Mouse (Mus musculus) olfactory bulb, adult 2 months (tissue): ENCODE data around the gene Syk. TPM values are rescaled to one million over a fixed set of nuclear protein-coding genes. Genes with fewer than 3 reads are reported as not detected.

Experiments used
- H3K27ac ChIP-seq: fragments of 200-500 bp; 2 replicates; pipeline ENCODE4 v1.5.1; 2012; ENCODE audit warnings: low read depth, low read length; ENCODE audit not compliant: insufficient read depth
- H3K4me1 ChIP-seq: fragments of 200-500 bp; 2 replicates; pipeline ENCODE4 v1.6.1; 2012; ENCODE audit warnings: low read length; ENCODE audit not compliant: control insufficient read depth, insufficient read depth
- H3K4me3 ChIP-seq: fragments of 200-500 bp; 2 replicates; pipeline ENCODE4 v1.5.1; 2012; ENCODE audit warnings: mild to moderate bottlenecking, low read depth, low read length, moderate library complexity; ENCODE audit not compliant: insufficient read depth
- CTCF ChIP-seq: fragments of 200-500 bp; IDR thresholded peaks from 2 replicates; pipeline ENCODE4 v1.5.1; 2012; ENCODE audit warnings: low read depth, mild to moderate bottlenecking, low read length, moderate library complexity; ENCODE audit not compliant: insufficient read depth
- POLR2A ChIP-seq: fragments of 200-500 bp; IDR thresholded peaks from 2 replicates; pipeline ENCODE4 v1.6.1; 2012; ENCODE audit warnings: mild to moderate bottlenecking, low read depth, low read length, moderate library complexity; ENCODE audit not compliant: insufficient read depth
- WGBS: fragments of 180-500 bp; shearing (Covaris S2); methylation state at CpG from one replicate; pipeline ENCODE4 v1.1.7; 2018; 5-methylcytosine and 5-hydroxymethylcytosine counted together
- polyA plus RNA-seq: library from polyadenylated mRNA; stranded (reverse); fragments of >200 nt; gene quantifications from 2 replicates; pipeline ENCODE4 v1.2.4, GENCODE M21; 2012; ENCODE audit warnings: low replicate concordance; ENCODE audit not compliant: missing spikeins, insufficient read depth, insufficient read length

Gene Syk
- polyA plus RNA-seq, 1 experiment = not detected

DNA sequence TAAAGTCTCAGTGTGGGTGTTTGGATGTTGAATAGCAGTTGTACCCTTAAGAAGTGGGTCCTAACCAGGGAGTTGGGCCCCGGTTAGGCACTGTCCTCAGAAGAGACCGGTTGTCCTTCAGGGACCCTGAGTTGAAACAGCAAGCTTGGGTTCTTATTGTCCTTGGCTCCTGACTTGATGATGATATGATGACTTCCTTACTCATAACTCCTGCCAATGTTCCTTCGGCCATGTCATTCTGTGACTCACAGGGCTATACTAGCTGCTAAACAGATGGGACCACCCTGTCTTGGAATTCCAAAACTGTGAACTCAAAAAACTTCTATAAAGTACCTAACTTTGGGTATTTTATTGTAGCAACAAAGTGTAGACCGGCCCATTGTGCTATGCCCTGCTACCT is 4.8 kb downstream of the Syk start:
- H3K27ac ChIP-seq = no peak overlapping the region
- no peak for TF ChIP-seq POLR2A
- no peak for TF ChIP-seq CTCF
- H3K4me1 ChIP-seq = peaks cover 7% of the 10 kb centered on the region; the same call in 1 of the 2 replicates
- WGBS = 95% methylated on average over 4 of the region's 4 CpGs
- H3K4me3 ChIP-seq = no peak overlapping the region

DNA sequence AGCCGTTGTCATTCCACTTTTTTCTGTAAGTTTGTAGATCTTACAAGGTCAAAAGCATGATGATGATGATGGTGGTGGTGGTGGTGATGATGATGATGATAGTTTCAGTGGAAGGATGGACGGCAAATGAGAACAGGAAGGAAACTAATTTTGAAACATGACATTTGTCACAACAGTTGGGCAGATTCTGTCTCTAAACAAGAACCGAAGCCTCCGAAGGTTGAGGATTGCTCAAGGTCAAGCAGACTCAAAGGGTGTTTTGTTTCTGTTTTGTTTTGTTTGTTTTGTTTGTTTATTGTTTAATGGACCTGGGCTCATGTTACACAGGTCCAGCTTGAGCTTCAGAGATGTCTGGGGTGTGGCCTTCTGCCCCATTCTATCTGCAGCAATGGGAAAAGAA is 6.1 kb downstream of the Syk start:
- 95% methylated on average over 4 of the region's 4 CpGs for WGBS
- Histone ChIP-seq H3K27ac (no peak overlapping the region), H3K4me1 (no peaks in the 10 kb centered on the region), H3K4me3 (no peak overlapping the region)
- TF ChIP-seq CTCF (no peak), POLR2A (no peak)

DNA sequence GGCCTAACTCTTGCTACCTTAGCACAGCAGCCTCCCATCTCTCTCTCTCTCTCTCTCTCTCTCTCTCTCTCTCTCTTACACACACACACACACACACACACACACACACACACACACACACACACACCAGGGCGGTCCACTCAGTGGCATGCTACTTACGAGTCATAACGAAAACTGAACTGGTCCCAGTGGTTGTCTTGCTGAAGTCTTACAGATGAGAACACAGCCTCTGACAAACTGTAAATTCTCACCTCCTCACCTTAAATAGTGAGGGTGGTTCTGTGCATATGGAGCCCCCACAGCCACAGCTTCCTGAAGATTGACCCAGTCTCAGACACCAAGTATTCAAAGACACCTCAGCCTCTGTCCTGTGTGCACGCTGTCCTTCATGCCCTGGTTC is 8.9 kb downstream of the Syk start:
- Histone ChIP-seq H3K27ac (no peak overlapping the region), H3K4me1 (no peaks in the 10 kb centered on the region), H3K4me3 (no peak overlapping the region)
- WGBS = 97% methylated on average over 4 of the region's 4 CpGs
- TF ChIP-seq POLR2A = no peak
- no peak for TF ChIP-seq CTCF

DNA sequence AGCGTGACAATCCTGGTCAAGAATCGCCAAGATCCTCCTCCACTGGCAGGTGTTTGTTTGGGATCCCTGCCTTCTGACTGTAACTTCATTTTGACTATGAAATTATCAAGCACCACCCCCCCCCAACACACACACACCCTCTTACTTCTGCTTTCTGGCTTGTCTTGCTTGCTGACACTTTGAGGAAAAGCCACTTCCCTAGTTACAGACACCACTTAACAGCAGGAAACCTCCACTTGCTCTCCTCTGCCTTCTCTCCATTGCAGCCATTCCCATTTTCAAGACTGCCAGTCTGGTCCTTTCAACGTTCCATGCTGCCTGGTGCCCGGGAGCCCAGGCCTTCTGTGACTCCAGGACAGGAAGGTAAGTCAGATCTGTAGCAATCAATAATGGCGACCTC is 13.7 kb downstream of the Syk start:
- H3K27ac ChIP-seq = no peak overlapping the region
- TF ChIP-seq CTCF (no peak), POLR2A (no peak)
- no peak overlapping the region for H3K4me3 ChIP-seq
- 89% methylated on average over 5 of the region's 5 CpGs for WGBS
- no peaks in the 10 kb centered on the region for H3K4me1 ChIP-seq

DNA sequence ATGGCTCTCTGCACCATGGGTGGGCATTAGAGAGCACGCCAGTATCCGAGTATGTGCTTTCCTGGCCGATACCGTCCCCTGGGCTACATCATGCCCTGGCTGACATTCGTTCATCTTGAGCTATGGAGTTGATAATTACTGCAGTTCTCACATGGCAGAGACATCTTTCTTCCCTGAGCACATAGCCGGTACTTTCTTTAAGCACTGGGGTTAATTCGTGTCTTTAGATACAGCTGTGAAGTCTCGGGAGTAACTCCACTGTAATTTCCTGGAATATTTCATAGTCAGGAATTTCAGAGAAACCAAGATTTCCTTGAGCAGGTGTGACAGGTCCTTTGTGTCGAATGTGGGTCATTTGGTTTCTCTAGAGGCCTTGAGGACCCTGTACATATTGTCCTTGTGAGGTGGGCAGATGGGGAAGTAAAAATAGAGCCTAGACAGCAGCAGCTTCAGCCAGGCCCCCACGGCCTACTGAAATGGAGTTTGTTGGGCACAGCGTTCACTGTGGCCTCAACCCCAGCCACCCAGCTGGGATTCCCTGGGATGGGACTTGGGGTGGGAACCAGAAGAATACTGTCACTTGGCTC is 14.2 kb downstream of the Syk start:
- no peaks in the 10 kb centered on the region for H3K4me1 ChIP-seq
- WGBS = 84% methylated on average over 11 of the region's 11 CpGs
- TF ChIP-seq POLR2A (no peak), CTCF (no peak)

DNA sequence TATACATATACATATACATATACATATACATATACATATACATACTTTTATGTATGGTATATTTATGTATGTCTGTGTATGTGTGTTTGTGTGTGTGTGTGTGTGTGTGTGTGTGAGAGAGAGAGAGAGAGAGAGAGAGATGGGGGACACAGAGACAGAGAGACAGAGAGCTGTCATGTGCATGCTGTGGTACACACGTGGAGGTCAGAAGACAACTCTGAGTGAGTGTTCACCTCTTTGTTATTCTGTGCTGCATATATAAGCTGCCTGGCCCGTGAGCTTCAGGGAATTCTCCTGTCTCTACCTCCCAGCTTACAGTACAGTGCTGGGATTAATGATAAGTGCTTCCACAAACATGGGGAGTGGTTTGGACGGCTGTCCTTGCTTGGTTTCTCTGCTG is 15.3 kb downstream of the Syk start:
- 85% methylated on average over 3 of the region's 3 CpGs for WGBS
- Histone ChIP-seq H3K27ac (no peak overlapping the region), H3K4me1 (no peaks in the 10 kb centered on the region), H3K4me3 (no peak overlapping the region)
- TF ChIP-seq POLR2A = no peak
- no peak for TF ChIP-seq CTCF

More for the DNA sequence above, 14.2 kb downstream of the Syk start:
- no peak overlapping the region for H3K4me3 ChIP-seq
- H3K27ac ChIP-seq = no peak overlapping the region

DNA sequence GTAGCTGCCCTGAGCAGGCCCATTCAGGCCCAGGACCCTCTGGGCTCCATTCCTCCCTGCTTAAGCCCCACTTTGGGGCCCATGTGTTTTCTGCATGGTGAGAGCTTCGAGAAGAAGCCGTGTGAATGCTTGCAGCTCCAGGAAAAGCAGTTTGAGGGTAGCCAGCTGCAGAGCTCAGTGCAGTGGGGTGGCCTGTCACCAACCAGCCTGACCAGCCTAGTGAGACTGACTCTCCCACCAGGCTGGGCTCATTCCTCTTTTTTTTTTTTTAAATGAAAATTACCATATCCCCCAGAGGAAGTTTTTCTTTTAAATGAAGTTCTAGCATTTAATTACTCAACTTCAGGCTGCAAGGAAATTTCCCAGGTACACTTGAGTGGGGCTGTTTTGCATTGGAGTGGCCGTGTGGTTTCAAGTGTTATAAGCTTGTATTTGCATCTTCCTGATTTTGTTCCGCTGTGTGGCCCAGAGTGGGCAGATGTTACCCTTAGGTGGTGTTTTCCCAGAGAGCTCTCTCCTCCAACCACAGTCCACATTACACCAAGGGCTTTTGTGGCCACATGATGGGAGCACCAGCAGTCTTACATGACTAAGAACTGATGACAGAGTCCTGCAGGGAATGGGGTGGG is 17.2 kb downstream of the Syk start:
- Histone ChIP-seq H3K4me3 (no peak overlapping the region), H3K4me1 (no peaks in the 10 kb centered on the region), H3K27ac (no peak overlapping the region)
- WGBS = 81% methylated on average over 4 of the region's 4 CpGs
- no peak for TF ChIP-seq CTCF
- TF ChIP-seq POLR2A = no peak

DNA sequence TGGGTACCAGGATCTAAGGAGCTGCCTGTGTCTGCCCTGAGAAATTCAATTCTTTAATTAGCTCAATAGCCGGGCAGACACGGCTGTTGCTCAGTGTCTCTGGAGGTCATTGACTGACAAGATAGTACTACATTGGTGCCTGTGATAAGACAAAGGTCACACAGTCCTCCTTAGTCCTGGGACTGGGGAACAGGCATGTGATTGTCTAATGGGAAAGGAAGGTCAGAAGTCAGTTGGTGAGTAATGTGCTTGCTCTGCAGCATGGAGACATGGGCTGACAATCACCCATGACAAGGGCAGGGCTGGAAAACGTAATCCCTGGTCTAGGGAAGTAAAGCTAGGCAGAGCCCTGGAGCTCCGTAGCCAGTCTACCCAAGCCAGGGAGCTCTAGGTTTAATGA is 19.8 kb downstream of the Syk start:
- Histone ChIP-seq H3K27ac (no peak overlapping the region), H3K4me1 (no peaks in the 10 kb centered on the region), H3K4me3 (no peak overlapping the region)
- 69% methylated on average over 4 of the region's 4 CpGs for WGBS
- TF ChIP-seq CTCF (no peak), POLR2A (no peak)

DNA sequence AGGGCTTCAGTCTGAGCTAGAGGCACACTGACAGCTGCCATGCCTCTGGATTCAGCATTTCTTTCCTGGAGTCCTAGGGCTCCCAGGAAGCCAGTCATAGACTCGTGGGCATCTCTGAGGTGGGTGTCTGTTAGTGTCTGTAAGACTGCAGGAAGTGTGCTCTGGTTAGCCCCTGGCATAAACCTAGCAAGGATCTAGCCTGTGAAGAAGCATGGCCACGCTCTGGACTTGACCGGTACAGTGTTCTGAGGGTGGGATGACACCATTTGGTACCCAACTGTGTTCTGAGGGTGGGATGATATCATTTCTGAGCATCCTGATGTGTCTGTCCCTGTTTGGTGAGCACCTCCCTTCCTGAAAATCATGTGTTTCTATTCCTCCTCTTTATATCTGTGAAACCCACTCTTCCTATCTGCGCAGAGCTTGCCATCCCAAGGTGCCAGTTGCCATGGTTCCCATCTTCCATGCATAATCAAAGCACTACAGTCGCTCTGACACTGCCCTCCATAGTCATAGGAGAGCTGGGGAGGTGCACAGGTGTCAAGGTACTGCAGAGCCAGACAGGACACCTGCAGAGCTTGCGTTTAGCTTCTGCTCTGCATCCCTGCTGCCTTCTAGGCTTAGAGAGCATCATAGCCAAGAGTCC is 20.9 kb downstream of the Syk start:
- TF ChIP-seq CTCF (no peak), POLR2A (no peak)
- WGBS = 78% methylated on average over 6 of the region's 6 CpGs
- H3K4me3 ChIP-seq = no peak overlapping the region
- H3K4me1 ChIP-seq = no peaks in the 10 kb centered on the region
- no peak overlapping the region for H3K27ac ChIP-seq
